Mouse (Mus musculus): Measurements from ENCODE around the gene Pcare. TPM values are rescaled to one million over a fixed set of nuclear protein-coding genes. Genes with fewer than 3 reads are reported as not detected.

The Pcare gene
- total RNA-seq, 2 experiments from 2014 or later = 0.26 to 0.41 TPM

DNA sequence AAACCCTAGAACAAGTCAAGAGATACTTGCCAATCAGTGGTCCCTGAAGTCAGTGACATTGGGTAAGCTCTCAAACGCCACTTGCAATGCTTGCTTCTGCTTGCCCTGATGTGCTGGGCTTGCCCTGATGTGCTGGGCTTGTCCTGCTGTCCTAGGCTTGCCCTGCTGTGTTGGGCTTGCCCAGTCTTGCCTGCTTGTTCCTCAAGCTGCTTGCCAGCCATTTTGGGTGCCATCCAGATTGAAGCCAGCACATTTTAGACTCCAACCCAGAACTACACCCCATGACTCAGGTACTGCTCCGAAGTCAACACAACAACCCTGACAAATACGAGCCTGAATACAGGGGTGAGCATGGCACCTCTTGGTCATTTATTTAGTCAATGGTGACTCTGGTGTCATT is 10.5 kb downstream of the Pcare start:
- intact Hi-C loops (cut with DNase I) = loop anchor here (5.0 kb wide), 1 partner anchor 40 kb away; no protein-coding TSS in a partner anchor
- DNase-seq = no peak

DNA sequence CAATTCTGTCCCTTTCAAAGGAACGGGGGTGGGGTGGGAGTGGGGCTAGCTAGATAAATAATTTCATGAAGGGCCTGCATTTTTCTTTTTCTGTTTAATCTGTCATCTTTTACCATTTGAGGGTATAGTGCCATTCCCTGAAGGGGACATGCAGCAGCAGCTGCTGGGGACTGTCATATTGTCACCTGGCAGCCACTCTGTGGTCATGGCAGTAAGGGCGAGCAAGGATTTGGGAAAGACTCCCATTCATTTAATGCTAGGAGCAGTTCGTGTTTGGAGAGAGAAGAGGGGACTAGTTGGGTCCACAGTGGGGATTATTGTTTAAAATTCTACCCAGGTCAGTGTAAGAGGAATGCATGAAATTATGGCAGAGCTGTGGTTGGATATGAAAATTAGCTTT is 16.3 kb downstream of the Pcare start:
- DNase-seq = no peak
- intact Hi-C loops (cut with DNase I) = no loop called here

- DNase-seq = peak; percentile 57 to 74
- intact Hi-C loops (cut with DNase I) = no loop called here
Observed at GRCm38 (mm10) chr17:71730655-71731054, 22.0 kb downstream of the Pcare start.

- intact Hi-C loops (cut with DNase I) = no loop called here
- peak in 1 of 2 experiments; percentile 38 for DNase-seq
Observed at GRCm38 (mm10) chr17:71721019-71721418, 31.7 kb downstream of the Pcare start.

DNA sequence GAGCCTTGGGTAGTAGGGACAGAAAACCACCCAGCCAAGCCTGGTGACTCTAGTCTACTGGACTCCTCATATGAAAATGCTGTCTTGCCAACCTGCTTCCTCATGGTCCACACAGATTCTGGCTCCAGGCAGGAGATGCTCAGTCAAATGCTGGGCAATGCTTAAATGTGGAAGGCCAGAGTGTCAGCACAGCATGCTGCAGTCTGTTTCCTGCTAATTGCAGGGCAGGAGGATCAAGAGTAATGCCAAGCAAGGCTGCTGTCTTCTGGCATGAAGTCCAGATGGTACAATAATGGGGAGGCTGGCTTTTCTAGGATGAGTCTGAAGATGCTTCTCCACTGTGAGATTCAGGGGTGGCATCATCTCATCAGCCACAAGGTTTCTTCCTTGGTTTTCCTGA is 32.3 kb downstream of the Pcare start:
- intact Hi-C loops (cut with DNase I) = no loop called here
- DNase-seq = no peak

GRCm38 (mm10) chr17:71717881-71718625 is 34.6 kb downstream of the Pcare start:
- intact Hi-C loops (cut with DNase I) = no loop called here
- DNase-seq = no peak

GRCm38 (mm10) chr17:71715034-71715433 is 37.7 kb downstream of the Pcare start:
- intact Hi-C loops (cut with DNase I) = no loop called here
- DNase-seq = no peak

GRCm38 (mm10) chr17:71712279-71712678 is 40.4 kb downstream of the Pcare start:
- peak; percentile 60 to 73 for DNase-seq
- intact Hi-C loops (cut with DNase I) = no loop called here

GRCm38 (mm10) chr17:71707715-71708114 is 45.0 kb downstream of the Pcare start:
- no peak for DNase-seq
- intact Hi-C loops (cut with DNase I) = no loop called here

DNA sequence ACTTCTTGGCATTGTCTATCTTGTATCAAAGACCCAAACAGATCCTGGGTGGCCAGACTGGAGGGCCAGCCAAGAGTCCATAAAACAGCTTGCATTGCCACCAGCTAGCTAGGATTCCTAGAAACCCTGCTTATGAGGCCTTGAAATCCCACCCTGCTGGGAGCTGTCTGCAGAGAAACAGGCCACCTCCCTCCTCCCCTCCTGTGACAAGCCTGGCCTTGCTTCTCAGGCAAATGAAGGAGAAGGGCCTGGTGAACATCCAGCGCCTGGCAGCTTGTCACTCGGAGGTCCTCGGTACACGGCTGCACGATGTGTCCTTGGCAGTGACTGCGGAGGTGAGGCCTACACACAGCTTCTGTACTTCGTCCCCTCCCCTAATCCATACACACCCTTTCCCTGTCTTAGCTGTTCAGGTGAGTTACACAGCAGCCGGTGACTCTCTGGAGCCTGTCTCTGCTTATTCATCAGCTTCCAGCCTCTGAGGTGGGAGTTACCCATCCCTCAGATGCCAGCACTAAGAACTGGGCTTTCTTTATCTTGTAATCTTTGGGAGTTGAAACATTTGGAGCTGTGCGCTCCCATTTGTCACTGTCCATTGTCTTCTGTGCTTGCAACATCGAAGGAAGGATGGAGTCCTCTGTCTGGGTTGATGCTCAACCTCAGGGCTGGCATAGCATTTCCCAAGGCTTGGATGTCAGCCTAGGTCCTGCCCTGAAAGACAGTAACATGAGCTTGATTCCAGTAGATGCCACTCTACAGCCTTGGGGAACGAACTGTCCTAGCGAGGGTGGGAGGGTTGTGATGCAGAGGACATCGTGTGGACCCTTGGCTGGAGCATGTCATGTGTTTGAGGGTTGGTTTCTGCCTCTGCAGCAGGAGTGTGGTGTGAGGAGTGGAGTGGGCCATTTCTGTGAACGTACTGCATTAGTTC is 46.9 kb downstream of the Pcare start:
- peak in 1 of 2 experiments; percentile 35 for DNase-seq
- intact Hi-C loops (cut with DNase I) = no loop called here

DNA sequence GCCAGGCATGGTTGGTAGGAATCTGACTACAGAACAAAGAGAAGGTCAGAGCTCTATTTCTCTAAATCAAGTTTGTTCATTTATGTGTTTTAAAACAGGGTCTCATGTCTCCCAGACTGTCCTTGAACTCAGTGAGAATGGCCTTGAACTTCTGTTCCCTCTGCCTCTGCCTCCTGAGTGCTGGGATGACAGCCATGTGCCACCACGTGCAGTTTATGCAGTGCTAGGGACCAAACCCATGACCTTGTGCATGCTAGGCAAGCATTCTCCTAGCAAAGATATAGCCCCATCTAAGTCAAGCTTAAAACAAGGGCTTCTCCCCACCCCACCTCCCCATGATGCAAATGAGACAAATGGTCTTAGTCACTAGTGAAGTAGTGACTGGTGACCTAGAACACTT is 47.6 kb downstream of the Pcare start:
- no peak for DNase-seq
- intact Hi-C loops (cut with DNase I) = no loop called here

DNA sequence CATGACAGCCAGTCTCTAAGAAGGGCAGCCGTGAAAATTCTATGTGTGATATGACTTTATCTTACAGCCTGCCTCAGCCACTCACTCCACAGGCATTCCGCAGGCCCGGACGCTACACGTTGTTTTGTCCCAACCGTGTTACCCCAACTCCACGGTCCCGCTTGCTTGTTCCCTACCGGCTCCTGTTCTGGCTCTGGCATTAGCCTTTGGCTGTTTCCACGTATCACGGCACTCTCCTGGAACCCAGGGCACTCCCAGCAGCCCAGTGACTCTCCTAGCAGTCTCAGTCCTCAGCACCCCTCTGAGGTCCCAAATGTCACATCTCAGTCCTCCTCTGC is 54.1 kb downstream of the Pcare start:
- intact Hi-C loops (cut with DNase I) = no loop called here
- DNase-seq = no peak

DNA sequence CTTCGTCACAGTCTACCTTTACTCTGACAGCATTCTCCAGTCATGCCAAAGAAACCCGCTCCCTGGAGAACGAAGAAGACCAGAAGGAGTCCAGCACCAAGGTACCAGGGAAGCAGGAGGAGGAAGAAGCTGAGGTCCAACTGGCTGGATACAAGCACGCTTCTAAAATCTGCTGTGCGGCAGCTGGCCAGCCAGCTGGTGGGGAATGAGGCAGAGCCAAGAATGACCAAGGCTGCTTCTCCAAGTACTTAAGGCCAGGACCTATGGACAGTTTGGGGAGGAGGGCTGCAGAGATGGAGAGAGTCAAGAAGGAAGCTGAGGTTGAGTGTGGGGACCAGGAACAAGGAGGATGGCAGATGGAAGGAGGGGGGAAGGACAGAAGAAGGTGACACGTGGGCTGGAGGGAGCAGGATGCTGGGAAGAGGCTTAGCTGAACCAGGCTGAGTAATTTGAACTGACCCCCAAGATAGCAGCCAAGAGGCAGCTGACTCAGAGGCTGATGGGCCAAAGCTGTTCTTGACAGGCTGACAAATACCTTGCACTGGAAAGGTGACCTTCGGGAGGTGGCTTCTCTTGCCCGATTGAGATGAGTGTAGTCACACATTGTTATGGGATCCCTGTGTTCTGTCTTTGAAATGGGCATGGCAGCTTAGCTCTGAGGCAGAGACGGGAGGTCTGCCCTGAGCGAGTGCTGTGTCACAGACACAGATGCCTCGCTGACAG is 54.6 kb downstream of the Pcare start:
- intact Hi-C loops (cut with DNase I) = no loop called here

DNA sequence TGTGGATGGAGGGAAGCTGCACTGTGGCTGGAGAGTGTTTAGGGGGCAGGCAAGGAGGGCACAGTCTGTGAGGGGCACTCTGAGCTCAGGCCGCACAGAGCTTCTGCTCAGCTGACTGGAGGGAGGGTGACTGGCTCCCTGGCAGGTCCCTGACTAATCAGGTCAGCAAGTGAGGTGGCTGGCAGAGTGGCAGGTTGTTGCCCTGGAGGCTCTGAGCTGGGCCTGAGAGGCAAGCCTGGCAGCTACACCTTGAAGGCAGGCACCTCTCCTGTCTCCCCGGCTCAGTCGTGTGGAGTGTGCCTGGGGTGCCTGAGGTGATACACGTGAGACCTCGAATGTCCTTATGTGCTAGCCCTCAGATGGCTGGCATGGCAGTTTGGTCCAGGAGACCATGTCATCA is 56.3 kb downstream of the Pcare start:
- intact Hi-C loops (cut with DNase I) = no loop called here
- no peak for DNase-seq

More for the DNA sequence above, 54.6 kb downstream of the Pcare start:
- peak; percentile 47 to 63 for DNase-seq

- intact Hi-C loops (cut with DNase I) = no loop called here
Observed at GRCm38 (mm10) chr17:71695716-71696315, 56.9 kb downstream of the Pcare start.

DNA sequence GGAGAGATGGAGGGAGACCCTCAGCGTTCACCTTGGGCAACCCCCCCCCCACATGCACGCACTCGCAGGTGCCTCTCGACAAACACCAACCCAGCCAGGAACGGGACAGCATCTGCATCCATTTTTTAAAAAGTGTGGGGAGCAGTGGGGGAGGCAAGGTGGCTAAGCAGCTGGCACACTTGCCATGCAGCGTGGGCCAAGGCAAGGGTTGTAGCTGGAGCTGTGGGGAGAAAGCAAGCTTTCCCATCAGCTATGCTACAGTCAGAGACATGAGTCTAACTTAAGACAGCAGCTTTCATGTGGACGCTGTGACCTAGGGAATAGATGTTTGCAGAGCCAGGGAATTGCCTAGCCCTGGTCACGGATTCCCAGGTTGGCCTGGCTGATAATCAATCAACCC is 57.5 kb downstream of the Pcare start:
- intact Hi-C loops (cut with DNase I) = no loop called here
- DNase-seq = no peak

More at GRCm38 (mm10) chr17:71695716-71696315, 56.9 kb downstream of the Pcare start:
- no peak for DNase-seq

GRCm38 (mm10) chr17:71693780-71694179 is 58.9 kb downstream of the Pcare start:
- intact Hi-C loops (cut with DNase I) = no loop called here
- DNase-seq = no peak
